Mouse (Mus musculus): Measurements from ENCODE around the gene Rpl36a.

GRCm38 (mm10) chrX:134541955-134542308 lies 43.5 kb upstream of the Rpl36a start:
- TF ChIP-seq POLR2A (IDR thresholded peaks at IDR 0.05; ENCODE audit: borderline replicate concordance, insufficient read depth, low read length): no peak
- no peak for TF ChIP-seq CTCF (IDR thresholded peaks at IDR 0.05; ENCODE audit: borderline replicate concordance, insufficient read depth, low read depth, low read length)
